Mouse (Mus musculus): Measurements from ENCODE around the gene Rnf150. TPM values are rescaled to one million over a fixed set of nuclear protein-coding genes. Genes with fewer than 3 reads are reported as not detected.

Rnf150 gene
- polyA plus RNA-seq, 2 experiments from 2014 or later = not detected

- ATAC-seq = no peak
These were observed 165.1 kb downstream of the Rnf150 start for GRCm38 (mm10) chr8:83028211-83028610.

DNA sequence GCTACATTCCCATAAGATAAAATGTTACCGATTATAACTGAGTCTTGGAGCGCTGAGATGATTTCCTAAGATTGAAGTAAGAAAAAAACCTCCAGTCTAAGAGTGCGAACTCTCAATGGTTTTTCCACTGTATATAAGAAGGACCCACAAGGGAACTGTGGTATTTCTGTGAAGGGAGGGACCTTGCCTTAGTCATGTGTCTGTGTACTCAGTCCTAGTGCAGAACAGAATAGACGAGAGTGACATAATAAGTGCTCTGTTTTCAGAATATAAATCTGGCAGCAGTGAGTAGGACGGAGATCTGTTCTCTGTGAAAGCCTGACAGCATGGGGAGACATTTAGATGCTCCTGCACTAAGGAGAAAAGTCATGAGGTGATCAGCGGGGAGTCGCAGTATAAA, 169.6 kb downstream of the Rnf150 start:
- ATAC-seq = no peak

DNA sequence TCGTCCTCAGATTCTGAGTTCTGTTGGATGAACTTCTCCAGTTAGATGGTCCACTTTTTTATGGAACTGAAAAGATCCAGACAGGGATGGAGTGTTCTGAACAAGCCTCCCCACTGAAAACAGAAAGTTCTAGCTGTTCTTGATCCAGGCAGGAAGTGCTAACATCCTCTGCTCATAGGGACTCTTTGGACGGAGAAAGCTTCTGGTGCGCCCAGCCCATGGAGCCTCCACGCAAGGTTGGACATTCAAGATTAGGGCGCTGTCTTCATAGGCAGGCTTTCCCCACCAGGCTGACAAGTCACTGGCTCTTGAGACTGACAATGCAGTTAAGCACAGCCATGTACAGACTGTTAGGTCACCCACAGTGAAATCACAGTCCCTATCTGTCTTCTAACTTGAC, 172.0 kb downstream of the Rnf150 start:
- no peak for ATAC-seq

DNA sequence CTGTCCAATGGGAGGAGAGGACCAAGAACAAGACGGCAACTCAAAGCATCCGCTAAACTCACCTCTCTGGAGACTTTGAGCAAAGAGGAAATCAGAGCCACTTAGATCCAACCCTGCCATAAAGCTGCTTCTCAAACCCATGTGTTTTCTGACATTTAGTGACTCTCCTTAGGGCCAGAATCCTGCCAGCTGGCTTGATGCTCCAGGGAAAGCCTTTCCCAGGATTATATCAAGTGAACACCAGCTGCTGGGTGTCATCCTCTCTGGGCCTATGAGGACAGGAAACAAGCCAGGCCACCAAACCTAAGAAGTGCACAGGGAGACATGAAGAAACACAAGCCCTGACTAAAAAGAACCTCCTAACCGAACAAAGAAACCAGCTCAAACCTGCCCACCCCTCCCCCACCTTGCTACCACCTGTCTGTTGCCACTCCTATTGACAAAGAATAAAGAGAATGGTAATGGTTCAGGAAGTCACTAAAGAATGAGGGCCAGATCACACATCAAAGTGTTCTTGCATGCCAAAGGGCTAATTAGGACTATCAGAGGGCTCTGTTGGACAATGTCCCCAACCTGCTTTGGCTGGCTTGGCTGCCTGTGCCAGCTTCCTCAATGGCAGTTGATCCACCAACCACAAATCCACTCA, 173.5 kb downstream of the Rnf150 start:
- no peak for ATAC-seq

DNA sequence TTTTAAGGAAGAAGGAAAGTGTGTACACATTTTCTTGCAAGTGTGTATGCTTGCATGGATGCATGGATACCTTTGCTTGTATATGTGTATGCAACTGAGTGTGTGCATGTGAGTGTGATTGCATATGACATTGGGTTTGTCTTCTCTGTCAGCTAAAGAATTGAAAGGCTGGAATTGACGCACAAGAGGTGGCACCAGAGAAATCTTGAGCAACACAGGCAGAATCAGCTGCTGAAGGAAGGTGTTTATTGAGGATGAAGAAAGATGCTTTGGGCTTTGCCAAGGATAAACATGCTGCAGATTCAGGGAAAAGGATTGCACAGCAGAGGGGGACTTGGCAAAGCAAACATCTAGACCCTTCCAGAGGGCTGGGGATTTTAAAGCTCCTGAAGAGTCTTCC, 174.2 kb downstream of the Rnf150 start:
- ATAC-seq = no peak

- ATAC-seq = no peak
These were observed 175.4 kb downstream of the Rnf150 start for GRCm38 (mm10) chr8:83038575-83038974.

- ATAC-seq = no peak
These were observed 178.3 kb downstream of the Rnf150 start for GRCm38 (mm10) chr8:83041440-83041839.

DNA sequence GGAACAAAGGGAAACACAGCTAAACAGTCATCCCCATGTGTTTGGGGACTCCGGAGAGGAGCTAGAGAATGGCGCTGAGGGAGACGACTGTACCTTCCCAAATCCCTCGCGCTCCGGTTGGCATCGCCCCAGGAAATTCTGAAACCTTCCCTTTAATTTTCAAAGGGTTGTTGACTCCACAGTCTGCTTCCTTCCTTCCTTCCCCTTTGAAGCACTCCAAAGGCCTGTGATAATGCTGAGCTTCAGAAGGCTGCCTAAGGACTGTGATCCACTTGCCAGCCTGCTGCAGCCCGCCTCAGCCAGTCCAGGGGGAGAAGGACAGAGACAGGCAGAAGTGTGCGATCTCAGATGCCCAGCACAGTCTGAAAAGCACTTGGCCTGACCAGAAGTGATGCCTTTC, 183.8 kb downstream of the Rnf150 start:
- no peak for ATAC-seq

DNA sequence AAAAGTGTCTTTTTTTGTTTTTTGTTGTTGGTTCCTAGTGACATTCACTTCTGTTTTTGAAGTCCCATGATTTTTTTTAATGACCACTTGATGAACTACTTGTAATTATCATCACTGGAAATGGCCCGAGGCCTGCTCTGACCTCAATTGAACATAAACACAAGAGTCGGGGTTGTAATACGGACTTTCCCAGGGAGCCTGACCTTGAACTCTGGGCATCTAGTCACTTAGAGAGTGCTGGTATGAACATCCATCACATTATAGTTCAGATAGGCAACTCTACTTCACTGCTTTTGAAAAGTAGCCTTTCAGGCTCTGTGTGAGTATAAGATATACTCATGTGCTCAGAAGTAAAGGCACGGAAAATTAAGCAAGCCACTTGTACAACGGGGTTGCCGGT, 185.4 kb downstream of the Rnf150 start:
- no peak for ATAC-seq

- ATAC-seq = no peak
These were observed 186.0 kb downstream of the Rnf150 start for GRCm38 (mm10) chr8:83049171-83049601.

GRCm38 (mm10) chr8:83049616-83050015, 186.5 kb downstream of the Rnf150 start:
- no peak for ATAC-seq

- ATAC-seq = no peak
These were observed 189.7 kb downstream of the Rnf150 start for GRCm38 (mm10) chr8:83052896-83053295.

DNA sequence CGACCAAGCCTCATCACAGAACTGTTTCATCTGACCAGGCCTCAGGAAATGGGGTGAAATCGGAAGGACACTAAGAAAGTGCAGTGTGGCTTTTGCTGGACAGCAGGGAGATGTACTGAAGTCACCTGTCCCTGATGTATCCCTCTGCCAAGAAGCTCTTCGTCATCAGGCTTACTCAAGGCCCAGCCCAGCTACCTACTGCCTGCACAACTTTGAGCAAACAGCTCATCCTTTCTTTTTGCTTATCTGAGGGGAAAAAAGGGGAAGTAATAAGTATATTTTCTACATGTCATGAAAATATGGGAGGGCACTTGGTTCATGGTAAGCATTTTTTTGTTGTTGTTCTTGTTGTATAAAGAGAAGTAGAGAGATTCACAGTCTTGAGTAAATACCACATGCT, 191.6 kb downstream of the Rnf150 start:
- ATAC-seq = no peak

DNA sequence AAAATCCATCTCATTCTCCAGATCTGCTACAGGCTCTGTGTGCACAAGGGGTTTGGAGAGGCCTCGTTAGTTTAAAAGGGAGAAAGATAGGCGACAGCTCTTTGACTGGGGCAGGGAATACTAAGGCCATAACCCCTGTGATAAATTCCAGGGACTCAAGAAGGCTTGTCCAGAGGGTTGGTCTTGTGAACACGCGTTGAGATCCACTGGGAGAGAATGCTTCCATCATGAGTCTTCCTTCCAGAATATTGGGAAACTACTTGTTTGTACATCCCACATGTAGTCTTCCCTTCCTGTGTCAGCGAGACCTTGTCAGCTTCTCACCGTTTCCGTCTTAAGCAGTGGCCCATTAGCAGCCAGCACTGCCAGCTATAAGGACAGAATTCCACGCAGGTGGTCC, 195.8 kb downstream of the Rnf150 start:
- no peak for ATAC-seq

DNA sequence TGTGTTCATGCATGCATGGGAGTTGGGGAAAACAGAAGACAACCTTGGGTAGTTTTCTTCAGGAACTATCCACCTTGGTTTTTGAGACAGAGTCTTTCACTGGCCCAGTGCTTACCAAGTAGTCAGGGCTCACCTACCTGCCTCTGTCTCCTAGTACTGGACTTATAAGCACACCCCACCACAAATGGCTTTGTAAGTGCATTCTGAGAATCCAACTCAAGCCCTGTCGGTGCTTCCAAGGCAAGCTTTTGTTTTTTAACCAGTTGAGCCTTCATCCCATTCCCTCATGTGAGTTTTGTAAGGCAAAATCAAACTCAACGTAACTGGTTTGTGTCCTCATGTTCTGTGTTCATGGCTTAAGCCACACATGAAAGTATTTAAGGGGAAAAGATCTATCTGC, 196.9 kb downstream of the Rnf150 start:
- ATAC-seq = no peak

DNA sequence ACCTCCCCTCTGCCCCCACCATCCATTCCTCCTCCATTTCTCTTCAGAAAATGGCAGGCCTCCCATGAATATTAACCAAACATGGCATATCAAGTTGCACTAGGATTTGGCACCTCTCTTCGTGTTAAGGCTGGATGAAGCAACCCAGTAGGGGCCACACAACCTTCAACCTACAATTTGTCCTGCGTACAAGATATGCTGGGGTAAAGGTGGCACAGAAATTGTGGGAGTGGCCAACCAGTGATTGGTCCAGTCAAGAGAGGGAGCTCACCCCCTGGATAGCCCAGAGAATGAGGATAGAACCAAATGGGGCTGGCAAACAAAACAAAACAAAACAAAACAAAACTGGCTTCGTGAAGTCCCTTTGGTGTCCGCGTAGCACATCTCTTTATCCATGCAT, 198.1 kb downstream of the Rnf150 start:
- no peak for ATAC-seq

DNA sequence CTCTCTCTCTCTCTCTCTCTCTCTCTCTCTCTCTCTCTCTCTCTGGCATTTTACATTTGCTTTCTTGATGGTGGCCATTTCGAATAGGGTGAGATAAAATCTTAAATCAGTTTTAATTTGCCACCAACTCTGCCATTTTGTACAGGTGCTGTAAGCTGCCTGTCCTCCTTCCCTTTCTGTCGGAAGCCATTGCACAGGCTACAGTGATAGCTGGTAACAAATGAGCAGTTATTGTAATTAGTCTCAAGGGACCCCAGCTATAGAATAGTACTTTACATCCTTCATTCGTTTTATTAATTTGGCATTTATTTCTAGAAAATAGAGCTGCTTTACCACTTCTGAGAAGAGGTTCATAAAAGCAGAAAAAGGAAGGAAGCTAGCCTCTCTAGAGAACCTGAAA, 198.7 kb downstream of the Rnf150 start:
- no peak for ATAC-seq

GRCm38 (mm10) chr8:83062276-83062675, 199.1 kb downstream of the Rnf150 start:
- no peak for ATAC-seq

- no peak for ATAC-seq
These were observed 200.9 kb downstream of the Rnf150 start for GRCm38 (mm10) chr8:83064096-83064495.

GRCm38 (mm10) chr8:83066076-83066475, 202.9 kb downstream of the Rnf150 start:
- ATAC-seq = no peak

DNA sequence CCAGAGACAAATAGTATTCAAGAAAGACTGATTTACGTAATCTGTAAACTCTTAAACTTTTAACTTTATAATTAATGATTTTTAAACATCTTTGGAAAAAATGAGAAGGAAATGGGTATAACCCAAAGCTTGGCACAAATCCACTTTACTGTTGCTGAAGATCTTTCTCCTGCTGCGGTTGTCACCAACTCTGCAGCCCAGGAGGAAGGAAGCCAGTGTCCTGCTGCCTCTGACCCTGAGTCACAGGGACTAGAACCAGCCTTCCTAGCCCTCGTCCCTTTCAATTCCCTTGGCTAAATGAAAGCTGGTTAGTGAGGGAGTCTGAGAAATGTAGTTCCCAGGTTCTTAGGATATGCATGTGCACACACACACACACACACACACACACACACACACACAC, 203.7 kb downstream of the Rnf150 start:
- no peak for ATAC-seq

GRCm38 (mm10) chr8:83067906-83068305, 204.8 kb downstream of the Rnf150 start:
- ATAC-seq = no peak

- ATAC-seq = no peak
These were observed 211.1 kb downstream of the Rnf150 start for GRCm38 (mm10) chr8:83074248-83074647.

- ATAC-seq = no peak
These were observed 213.5 kb downstream of the Rnf150 start for GRCm38 (mm10) chr8:83076621-83077020.

DNA sequence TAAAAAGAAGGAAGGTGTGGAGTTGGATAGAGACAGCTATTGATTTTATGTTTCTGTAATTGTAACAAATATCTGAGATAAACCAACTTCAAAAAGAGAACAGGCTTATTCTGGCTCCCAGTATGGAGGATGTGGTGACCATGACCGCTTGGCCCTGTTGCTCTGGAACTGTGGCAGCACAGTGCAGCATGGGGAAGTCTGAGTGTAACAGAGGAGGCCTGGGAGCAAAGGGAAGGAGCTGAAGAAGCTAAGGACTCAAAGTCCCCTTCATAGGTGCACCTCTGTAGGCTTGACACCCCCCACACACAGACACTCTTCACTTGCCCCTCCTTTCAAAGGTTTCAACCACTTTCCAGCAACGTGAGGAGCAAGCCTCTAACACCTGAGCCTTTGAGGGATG, 214.2 kb downstream of the Rnf150 start:
- ATAC-seq = no peak
